Mouse (Mus musculus) heart, postnatal 14 days (tissue): ENCODE measurements around the gene Olfr1318. TPM values are rescaled to one million over a fixed set of nuclear protein-coding genes. Genes with fewer than 3 reads are reported as not detected.

Experiments used
- DNase-seq, 2 experiments: peaks; one replicate each; pipeline ENCODE4 v3.0.0; 2021 to 2022
- intact Hi-C: fragments of 180-260 bp; cut with DNase I; formaldehyde crosslinking; loops from one replicate; pipeline ENCODE4 v1.15.1; 2025
- long read RNA-seq, 2 experiments: library from polyadenylated mRNA; stranded (forward); transcript quantifications; one replicate each; pipeline ENCODE4 v2.0.0; 2021
- total RNA-seq, 2 experiments: library from RNA; stranded (reverse); gene quantifications; 2 replicates each; pipeline ENCODE4 v1.2.3; 2021

The Olfr1318 gene
- total RNA-seq: not detected
- long read RNA-seq, experiment 1: 0 reads
- long read RNA-seq, experiment 2: 0 reads

GRCm38 (mm10) chr2:112153898-112154297, at the start of gene Olfr1318:
TSS of gene Olfr1318 (plus strand) at chr2:112154198.
- intact Hi-C loops: no loop called here
- no peak for DNase-seq

DNA sequence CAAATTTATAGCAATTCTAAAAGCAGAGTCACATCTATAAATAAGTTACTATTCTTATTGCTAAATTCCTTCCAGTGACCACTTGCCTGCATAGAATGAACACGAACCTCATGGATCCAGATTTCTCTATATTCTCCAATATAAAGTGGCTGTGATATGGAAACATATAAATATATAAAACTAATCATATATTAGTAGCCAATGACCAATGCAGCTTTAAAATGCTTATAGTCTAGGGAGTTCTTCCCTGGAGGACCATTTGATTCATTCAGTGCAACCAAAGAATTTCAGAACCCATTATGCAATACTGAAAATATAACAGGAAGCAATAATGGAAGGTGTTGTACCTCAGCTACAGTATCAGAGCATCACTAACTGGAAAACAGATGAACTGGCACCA, 38.7 kb upstream of the Olfr1318 start, which contains the start of gene Olfr1315-ps1:
Gene Olfr1315-ps1 (minus strand): TSS at position 101 of the 400 bp plus-strand sequence.
- intact Hi-C loops: no loop called here
- no peak for DNase-seq

DNA sequence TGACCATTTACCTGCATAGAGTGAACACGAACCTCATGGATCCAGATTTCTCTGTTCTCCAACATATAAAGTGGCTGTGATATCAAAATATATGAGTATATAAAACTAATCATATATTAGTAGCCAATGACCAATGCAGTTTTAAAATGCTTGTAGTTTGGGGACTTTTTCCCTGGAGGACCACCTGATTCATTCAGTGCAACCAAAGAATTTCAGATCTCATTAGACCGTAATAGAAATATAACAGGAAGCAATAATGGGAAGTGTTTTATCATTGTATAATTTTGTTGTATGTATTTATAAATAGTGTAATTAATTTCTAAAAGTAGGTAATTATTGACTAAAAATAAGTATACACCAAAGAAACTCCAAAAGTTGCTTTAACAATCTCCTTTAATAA, 19.1 kb upstream of the Olfr1318 start, which contains the start of gene Olfr1316:
Gene Olfr1316 (minus strand): TSS at position 101 of the 400 bp plus-strand sequence.
- intact Hi-C loops: no loop called here
- DNase-seq: no peak

DNA sequence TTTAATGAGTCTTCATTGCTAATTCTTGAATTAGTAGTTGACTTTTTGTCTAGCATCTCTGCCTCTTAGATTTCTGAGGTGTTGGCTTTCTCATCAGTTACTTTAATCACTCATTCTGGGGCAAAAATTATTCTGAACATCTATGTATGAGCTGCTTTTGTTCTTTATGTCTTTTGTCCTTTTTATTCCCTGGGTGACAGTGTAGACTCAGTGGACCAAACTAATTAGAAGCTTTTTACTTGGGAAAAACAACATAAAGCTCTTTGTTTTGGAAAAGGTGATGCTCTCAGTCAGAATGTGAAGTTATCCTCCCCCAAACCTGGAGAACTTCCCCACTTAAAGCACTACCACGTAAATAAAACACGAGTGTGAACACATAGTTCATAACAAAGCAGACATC, 14.0 kb upstream of the Olfr1318 start, which contains the start of gene Olfr1317:
Gene Olfr1317 (plus strand): TSS at position 301 of the 400 bp plus-strand sequence.
- intact Hi-C loops: no loop called here
- no peak for DNase-seq

DNA sequence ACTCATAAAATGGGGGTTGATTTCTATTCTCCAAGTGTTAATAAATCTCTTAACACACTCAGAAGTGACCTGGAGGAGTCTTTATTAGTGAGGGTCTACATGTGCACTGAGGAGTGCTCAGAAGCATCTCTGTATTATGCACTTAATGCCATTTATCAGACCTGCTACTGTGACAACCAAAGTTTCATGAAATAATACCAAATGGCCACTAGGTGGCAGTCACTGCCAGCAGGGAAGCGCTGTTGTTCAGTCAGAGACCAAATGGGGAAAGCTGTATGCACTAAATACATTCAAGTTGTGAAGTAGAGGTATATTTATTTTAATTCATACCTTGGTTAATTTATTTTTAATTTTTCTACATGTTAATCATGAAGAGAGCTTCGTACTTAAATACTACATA, 42.9 kb downstream of the Olfr1318 start:
- intact Hi-C loops: loop anchor here (2.0 to 5.0 kb wide), 2 partner anchors 18 to 285 kb away; partner anchors contain the start of gene Chrm5
- DNase-seq: peak; percentile 36 to 52

DNA sequence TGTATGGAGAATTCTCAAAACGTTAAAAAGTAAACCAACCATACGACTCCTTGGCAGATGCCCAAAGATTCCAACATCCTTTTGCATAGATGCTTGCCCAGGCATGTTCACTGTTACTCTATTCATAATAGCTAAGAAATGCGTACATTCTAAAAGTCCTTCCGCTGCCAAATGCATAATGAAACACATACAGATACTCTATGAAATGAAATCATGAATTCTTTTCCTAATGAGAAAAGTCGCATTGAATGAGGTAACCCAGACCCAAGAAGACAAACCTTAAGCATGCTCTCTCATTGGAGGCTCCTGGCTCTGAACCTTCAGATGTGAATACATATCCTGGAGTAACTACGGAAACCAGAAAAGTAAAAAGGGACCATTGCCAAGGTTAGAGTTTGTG, 49.1 kb downstream of the Olfr1318 start:
- intact Hi-C loops: no loop called here
- no peak for DNase-seq

Other genes with a start within 250 kb of the Olfr1318 start
- not detected for gene Olfr1306, start 237.9 kb upstream of the Olfr1318 start, total RNA-seq
- under 1 TPM; 0.02 TPM for gene Olfr1307, start 204.8 kb upstream of the Olfr1318 start, total RNA-seq
- not detected for gene Olfr1308, start 189.3 kb upstream of the Olfr1318 start, total RNA-seq
- not detected for gene Olfr1309, start 163.9 kb upstream of the Olfr1318 start, total RNA-seq
- gene Olfr1310, start 141.5 kb upstream of the Olfr1318 start, total RNA-seq: not detected
- not detected for gene Olfr1311, start 129.8 kb upstream of the Olfr1318 start, total RNA-seq
- not detected for gene Olfr1312, start 104.0 kb upstream of the Olfr1318 start, total RNA-seq
- gene Olfr1313, start 76.4 kb upstream of the Olfr1318 start, total RNA-seq: not detected
- gene Olfr1314, start 57.4 kb upstream of the Olfr1318 start, total RNA-seq: not detected
- not detected for gene Olfr1315-ps1, start 38.8 kb upstream of the Olfr1318 start, total RNA-seq
- gene Olfr1316, start 19.2 kb upstream of the Olfr1318 start, total RNA-seq: not detected
- gene Olfr1317, start 13.9 kb upstream of the Olfr1318 start, total RNA-seq: not detected
- gene Lpcat4, start 85.3 kb downstream of the Olfr1318 start, total RNA-seq: 1 to 10 TPM; 4.3 to 4.4 TPM
- not detected for gene Nutm1, start 105.1 kb downstream of the Olfr1318 start, total RNA-seq
- gene Nop10, start 107.7 kb downstream of the Olfr1318 start, total RNA-seq: 10 to 100 TPM; 57.1 to 64.2 TPM
- 10 to 100 TPM; 40.7 to 42.8 TPM for gene Slc12a6, start 111.6 kb downstream of the Olfr1318 start, total RNA-seq
- under 1 TPM in 1 of 2 experiments, not detected in 1; 0.51 TPM for gene Gm21985, start 112.1 kb downstream of the Olfr1318 start, total RNA-seq
- 10 to 100 TPM; 61.2 to 67.8 TPM for gene Emc4, start 213.8 kb downstream of the Olfr1318 start, total RNA-seq
- gene Katnbl1, start 225.0 kb downstream of the Olfr1318 start, total RNA-seq: 1 to 10 TPM; 7.3 to 7.6 TPM